Mouse (Mus musculus): ENCODE measurements around the gene Clgn.

GRCm38 (mm10) chr8:83442243-83443051 is 52.8 kb downstream of the Clgn start:
- TF ChIP-seq CTCF (conservative IDR thresholded peaks at IDR 0.05; ENCODE audit: insufficient read depth, insufficient read length, low read depth, low read length) (no peak), POLR2A (IDR thresholded peaks at IDR 0.05; ENCODE audit: low read depth, low read length) (no peak)

Data from kidney, adult 2 months (tissue).